Mouse (Mus musculus): ENCODE results near the gene Crbn.

- TF ChIP-seq POLR2A (IDR thresholded peaks at IDR 0.05; ENCODE audit: control insufficient read depth, low read depth, low read length) (no peak), CTCF (IDR thresholded peaks at IDR 0.05; ENCODE audit: control insufficient read depth, insufficient read depth, insufficient replicate concordance, low read depth, low read length) (no peak)
These were observed 38.2 kb upstream of the Crbn start for GRCm38 (mm10) chr6:106838053-106838452.
